In the genomic region with DNA sequence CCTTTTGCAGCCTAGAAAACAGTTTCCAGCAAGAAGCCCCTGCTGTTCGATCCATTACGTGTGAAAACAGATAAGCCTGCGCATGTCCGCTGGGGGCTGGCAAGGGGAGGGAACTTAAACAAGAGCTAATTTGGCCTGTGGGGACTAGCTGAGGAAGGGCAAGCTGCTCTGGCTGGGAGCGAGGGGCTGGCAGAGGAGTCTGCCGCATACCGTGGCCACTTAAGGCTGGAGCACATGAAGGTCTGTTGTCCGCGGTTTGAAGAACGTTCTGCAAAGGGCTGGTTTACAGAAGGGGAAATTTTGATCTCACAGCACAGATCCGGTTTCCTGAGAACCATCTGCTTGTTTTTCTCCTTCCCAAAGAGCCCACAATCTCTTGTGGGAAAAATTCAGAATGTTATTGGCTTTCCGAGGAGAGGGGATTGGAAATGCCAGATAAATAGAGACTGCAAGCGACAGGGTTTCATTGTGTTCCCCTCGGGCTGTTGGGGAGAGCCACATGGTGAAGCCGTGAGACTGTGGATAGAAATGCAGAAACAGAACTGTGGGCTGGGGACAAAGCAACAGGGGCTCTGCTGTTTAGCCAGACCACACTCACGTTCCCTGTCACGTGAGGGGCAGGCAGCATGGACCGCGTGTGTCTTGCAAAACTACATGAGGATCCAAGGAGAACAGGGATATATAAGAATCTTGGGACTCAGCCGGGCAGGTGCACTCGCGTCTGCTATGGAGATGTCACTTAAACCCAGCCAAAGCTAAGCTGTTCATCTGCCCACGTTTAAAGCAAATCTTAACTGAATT, we compare ENCODE assay signal across 8 mouse cellular contexts. TPM values are rescaled to one million over a fixed set of nuclear protein-coding genes. Genes with fewer than 3 reads are reported as not detected.
A peak's percentile ranks its signal among the peaks of the same experiment; 100 is the strongest.
DNase-seq lines count a peak whose midpoint lies in the region; ATAC-seq and TF ChIP-seq lines count a peak whose summit lies in the region.

No protein-coding gene starts in this region.

- peak; percentile 17 for DNase-seq in gastrocnemius, adult 18-20 months (ENCODE audit: low spot score)
- no peak for DNase-seq in gastrocnemius, postnatal 4 days (ENCODE audit: low spot score in 2 of 2)
- peak; percentile 53 to 57 for DNase-seq in heart, adult 2 months
- DNase-seq in layer of hippocampus, adult 18-20 months (ENCODE audit: low spot score in 2 of 2): peak; percentile 60 to 74
- DNase-seq in liver, postnatal 0 days: no peak
- no peak for DNase-seq in urinary bladder, postnatal 4 days (ENCODE audit: low spot score in 2 of 2)

- peak overlapping the region; percentile 9; the same call in 1 of the 2 replicates for H3K9ac ChIP-seq in heart, adult 2 months (ENCODE audit: low read depth, low read length)
- H3K9ac ChIP-seq in liver, postnatal 0 days (replicated peaks): peak overlapping the region; percentile 19; the same call in 1 of the 2 replicates
- no peak overlapping the region for H3K9ac ChIP-seq in stomach, embryonic 14.5 days (replicated peaks; ENCODE audit: low read depth, low read length)

- H3K27ac ChIP-seq in heart, adult 2 months: peak overlapping the region; percentile 45; the same call in 1 of the 2 replicates
- H3K27ac ChIP-seq in liver, postnatal 0 days (ENCODE audit: low read depth): no peak overlapping the region
- H3K27ac ChIP-seq in stomach, embryonic 14.5 days (ENCODE audit: low read length): no peak overlapping the region

- WGBS in heart, adult 2 months: 19% methylated on average over 23 of the region's 23 CpGs
- WGBS in liver, postnatal 0 days (ENCODE audit: insufficient replicate concordance): 19% methylated on average over 23 of the region's 23 CpGs
- WGBS in stomach, embryonic 14.5 days: 22% methylated on average over 23 of the region's 23 CpGs

- H3K9me3 ChIP-seq in liver, postnatal 0 days (ENCODE audit: low read length): no peaks in the 10 kb centered on the region
- H3K9me3 ChIP-seq in stomach, embryonic 14.5 days (ENCODE audit: control insufficient read depth, low read depth, low read length): no peaks in the 10 kb centered on the region

- peaks cover 2% of the 10 kb centered on the region; the same call in 1 of the 2 replicates for H3K4me1 ChIP-seq in heart, adult 2 months (ENCODE audit: control insufficient read depth, insufficient read depth, low read length)
- H3K4me1 ChIP-seq in liver, postnatal 0 days (ENCODE audit: insufficient read depth): 0 out of 2 replicates have a peak, but pooled peaks cover 6% of the 10 kb centered on the region
- H3K4me1 ChIP-seq in stomach, embryonic 14.5 days (ENCODE audit: control insufficient read depth, insufficient read depth, low read length): 0 out of 2 replicates have a peak, but pooled peaks cover 9% of the 10 kb centered on the region

- H3K79me2 ChIP-seq in heart, adult 2 months (replicated peaks; ENCODE audit: control insufficient read depth, insufficient read depth, low read length): no peaks in the 10 kb centered on the region

- TF ChIP-seq CTCF in heart, adult 2 months (IDR thresholded peaks at IDR 0.05): no peak
- TF ChIP-seq CTCF in liver, postnatal 0 days (IDR thresholded peaks at IDR 0.05; ENCODE audit: low read depth): no peak

- no peaks in the 10 kb centered on the region for H3K27me3 ChIP-seq in heart, adult 2 months (ENCODE audit: control insufficient read depth, insufficient read depth, low read length)
- no peaks in the 10 kb centered on the region for H3K27me3 ChIP-seq in liver, postnatal 0 days (ENCODE audit: insufficient read depth, low read length)
- H3K27me3 ChIP-seq in stomach, embryonic 14.5 days (ENCODE audit: control insufficient read depth, insufficient read depth, low read length): no peaks in the 10 kb centered on the region

- H3K4me2 ChIP-seq in liver, postnatal 0 days (ENCODE audit: low read depth, low read length): peak overlapping the region; percentile 60
- H3K4me2 ChIP-seq in stomach, embryonic 14.5 days (replicated peaks; ENCODE audit: low read depth, low read length): peak overlapping the region; percentile 30

- no peaks in the 10 kb centered on the region for H3K36me3 ChIP-seq in heart, adult 2 months (ENCODE audit: control insufficient read depth, insufficient read depth, low read length)
- no peaks in the 10 kb centered on the region for H3K36me3 ChIP-seq in liver, postnatal 0 days (replicated peaks; ENCODE audit: insufficient read depth, low read length)
- no peaks in the 10 kb centered on the region for H3K36me3 ChIP-seq in stomach, embryonic 14.5 days (ENCODE audit: control insufficient read depth, insufficient read depth, low read length)

- intact Hi-C loops in heart, adult 2 months (cut with DNase I): loop anchor here (5.0 kb wide), 2 partner anchors 77 to 512 kb away; partner anchors contain the start of gene Igsf3

- TF ChIP-seq EP300 in heart, adult 2 months (IDR thresholded peaks at IDR 0.05; ENCODE audit: insufficient read depth, low read depth, low read length): no peak
- TF ChIP-seq EP300 in liver, postnatal 0 days (IDR thresholded peaks at IDR 0.05; ENCODE audit: low read depth): no peak

- TF ChIP-seq POLR2A in heart, adult 2 months (IDR thresholded peaks at IDR 0.05; ENCODE audit: insufficient read depth, low read depth, low read length): no peak

- peak overlapping the region; percentile 20; the same call in 1 of the 2 replicates for H3K4me3 ChIP-seq in heart, adult 2 months
- no peak overlapping the region for H3K4me3 ChIP-seq in liver, postnatal 0 days (ENCODE audit: low read depth, low read length)
- peak overlapping the region; percentile 0; the same call in 1 of the 2 replicates for H3K4me3 ChIP-seq in stomach, embryonic 14.5 days (ENCODE audit: low read depth, low read length)

- ATAC-seq in activated CD4-positive, CD25-positive, alpha-beta regulatory T cell, adult 4 months: peak; percentile 19
- ATAC-seq in liver, postnatal 0 days: no peak
- ATAC-seq in stomach, embryonic 14.5 days (ENCODE audit: insufficient number of reproducible peaks, insufficient read depth, low FRiP score, low read depth): no peak

RNA-seq across cellular contexts. Expression of gene Cd2, which starts 12.7 kb away (rescaled TPM):
- total RNA-seq in gastrocnemius, adult 18-20 months (2021): not detected
- total RNA-seq in gastrocnemius, postnatal 4 days (2021): under 1 TPM in 1 of 2 experiments, not detected in 1; 0.47 TPM
- 1,000 to 10,000 TPM; 1,534 to 1,587 TPM for polyA plus RNA-seq in activated CD4-positive, CD25-positive, alpha-beta regulatory T cell, adult 4 months (2017; shearing (Covaris generic))
- total RNA-seq in heart, adult 2 months (2021): 1 to 10 TPM in 1 of 2 experiments, under 1 TPM in 1; 0.84 to 1.1 TPM
- 0.76 and 1.7 TPM in 2 replicates for polyA plus RNA-seq in heart, adult 2 months (2012; rRNA removed)
- total RNA-seq in layer of hippocampus, adult 18-20 months (2021): not detected
- 1.8 and 2.5 TPM in 2 replicates for polyA plus RNA-seq in liver, postnatal 0 days (2015; fragmentation: Nextera tagmentation; extraction: Ambion mirVana)
- polyA plus RNA-seq in stomach, embryonic 14.5 days (2014; fragmentation: Nextera tagmentation; extraction: Ambion mirVana): not detected in 2 replicates

Comparison
In these comparisons a context has a peak if more than half of its experiments do, and no peak if none do; other contexts are left out.
1. DNase-seq: peak in gastrocnemius, adult 18-20 months (single experiment), heart, adult 2 months (2 of 2) and layer of hippocampus, adult 18-20 months (2 of 2); none in gastrocnemius, postnatal 4 days (0 of 2), liver, postnatal 0 days (single experiment) and urinary bladder, postnatal 4 days (0 of 2).